Mouse (Mus musculus): ENCODE measurements at regions not wholly inside any gene's neighbourhood (a gene's known extent, or its start where the extent isn't known, plus 50 kb on each side); places are given as distances from the start of the nearest gene placed in this dataset.
A peak's percentile ranks its signal among the peaks of the same experiment; 100 is the strongest.

GRCm38 (mm10) chr4:56250611-56251010 is 489.3 kb upstream of the Gm26657 start:
- no peak for ATAC-seq (replicated peaks in 1 of 2; ENCODE audit: insufficient read depth in 1 of 2, low FRiP score in 2 of 2, low TSS enrichment in 1 of 2, low read depth in 1 of 2, poor library complexity in 2 of 2, severe bottlenecking in 2 of 2)

DNA sequence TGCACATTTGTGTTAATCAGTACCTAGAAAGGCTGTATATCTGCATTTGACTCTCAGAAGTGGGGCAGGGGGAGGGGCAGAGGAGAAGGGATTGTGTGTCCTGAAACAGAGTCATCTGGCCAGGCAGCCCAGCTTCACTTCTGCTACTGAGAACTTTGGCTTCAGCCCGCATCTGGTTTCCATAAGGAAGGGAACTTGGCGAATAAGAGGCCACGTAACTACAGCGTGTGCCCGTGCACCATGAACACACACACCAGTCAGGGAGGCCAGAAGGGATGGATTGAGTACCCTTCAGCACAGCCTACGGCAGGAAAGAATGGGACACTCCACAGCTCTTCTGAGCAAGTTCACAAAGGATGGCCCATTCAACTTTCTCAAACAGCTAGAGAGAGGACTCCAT is 496.0 kb upstream of the Gm26657 start:
- no peak for ATAC-seq (replicated peaks in 1 of 2; ENCODE audit: insufficient read depth in 1 of 2, low FRiP score in 2 of 2, low TSS enrichment in 1 of 2, low read depth in 1 of 2, poor library complexity in 2 of 2, severe bottlenecking in 2 of 2)

DNA sequence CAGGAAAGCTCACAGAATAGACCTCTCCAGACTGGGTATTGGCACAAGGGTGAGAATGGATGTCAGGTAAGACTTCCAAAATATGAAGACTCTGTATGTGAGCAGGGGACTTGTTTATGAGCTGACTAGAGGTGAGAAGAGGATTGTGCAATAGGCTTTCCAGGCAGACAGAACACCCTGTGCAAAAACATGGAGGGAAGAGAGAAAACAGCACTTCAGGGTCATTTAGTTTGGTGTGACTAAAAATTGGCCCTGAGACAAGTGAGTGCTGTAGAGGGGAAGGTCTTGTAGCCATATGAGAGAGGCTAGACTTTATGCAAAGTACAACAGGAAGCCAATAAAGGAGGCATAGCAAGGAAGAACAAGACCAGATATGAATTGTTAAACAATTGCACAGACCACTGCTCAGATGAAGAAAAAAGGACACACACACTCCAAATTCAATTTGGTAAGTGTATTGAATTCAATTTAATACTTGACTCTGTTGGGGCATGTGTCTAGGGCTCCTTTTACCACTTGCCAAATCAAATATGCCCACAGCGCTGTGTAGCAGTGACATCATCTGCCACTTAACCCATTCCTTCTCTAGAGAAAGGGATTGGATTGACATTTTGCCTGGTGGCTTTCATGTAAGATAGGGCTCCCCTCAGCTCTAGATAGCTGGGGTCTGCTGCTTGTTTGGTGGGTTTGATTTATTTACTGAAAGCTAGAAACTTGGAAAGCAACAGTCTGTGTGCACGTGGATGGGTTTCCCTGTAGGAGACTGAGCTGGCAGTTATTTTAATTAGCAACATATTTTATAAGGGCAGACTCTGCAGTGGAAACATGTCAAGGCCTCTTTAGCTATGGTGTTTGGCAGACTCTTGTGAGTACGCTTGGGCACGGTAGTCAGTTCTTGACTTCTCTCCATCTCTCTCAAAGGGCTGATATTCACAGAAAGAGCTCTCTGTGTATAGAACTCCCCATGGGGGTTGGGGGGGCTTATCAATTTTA is 501.1 kb upstream of the Gm26657 start:
- no peak for ATAC-seq (replicated peaks in 1 of 2; ENCODE audit: insufficient read depth in 1 of 2, low FRiP score in 2 of 2, low TSS enrichment in 1 of 2, low read depth in 1 of 2, poor library complexity in 2 of 2, severe bottlenecking in 2 of 2)

- ATAC-seq (replicated peaks in 1 of 2; ENCODE audit: insufficient read depth in 1 of 2, low FRiP score in 2 of 2, low TSS enrichment in 1 of 2, low read depth in 1 of 2, poor library complexity in 2 of 2, severe bottlenecking in 2 of 2), result no peak
Measured at GRCm38 (mm10) chr4:56231414-56231813, 508.5 kb upstream of the Gm26657 start.

DNA sequence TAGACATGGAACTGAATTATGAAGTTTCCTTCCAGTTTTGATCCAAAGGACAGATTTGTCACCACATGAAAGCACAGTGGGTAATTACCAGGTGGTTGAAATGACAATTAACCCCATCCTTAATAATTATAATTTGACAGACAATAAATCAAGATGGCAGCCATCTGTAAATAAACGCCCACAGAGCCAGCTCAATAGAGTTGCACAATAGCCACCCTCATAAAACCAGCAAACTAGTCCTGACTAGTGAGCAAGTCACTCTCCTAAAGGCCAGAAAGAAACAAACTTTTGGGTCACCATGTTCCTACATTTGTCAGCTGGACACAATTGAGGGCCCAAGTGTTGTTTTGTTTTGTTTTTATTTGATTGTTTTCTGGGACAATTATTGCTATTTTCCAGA is 509.4 kb upstream of the Gm26657 start:
- no peak for ATAC-seq (replicated peaks in 1 of 2; ENCODE audit: insufficient read depth in 1 of 2, low FRiP score in 2 of 2, low TSS enrichment in 1 of 2, low read depth in 1 of 2, poor library complexity in 2 of 2, severe bottlenecking in 2 of 2)

- no peak for ATAC-seq (replicated peaks in 1 of 2; ENCODE audit: insufficient read depth in 1 of 2, low FRiP score in 2 of 2, low TSS enrichment in 1 of 2, low read depth in 1 of 2, poor library complexity in 2 of 2, severe bottlenecking in 2 of 2)
Measured at GRCm38 (mm10) chr4:56226493-56226892, 513.4 kb upstream of the Gm26657 start.

DNA sequence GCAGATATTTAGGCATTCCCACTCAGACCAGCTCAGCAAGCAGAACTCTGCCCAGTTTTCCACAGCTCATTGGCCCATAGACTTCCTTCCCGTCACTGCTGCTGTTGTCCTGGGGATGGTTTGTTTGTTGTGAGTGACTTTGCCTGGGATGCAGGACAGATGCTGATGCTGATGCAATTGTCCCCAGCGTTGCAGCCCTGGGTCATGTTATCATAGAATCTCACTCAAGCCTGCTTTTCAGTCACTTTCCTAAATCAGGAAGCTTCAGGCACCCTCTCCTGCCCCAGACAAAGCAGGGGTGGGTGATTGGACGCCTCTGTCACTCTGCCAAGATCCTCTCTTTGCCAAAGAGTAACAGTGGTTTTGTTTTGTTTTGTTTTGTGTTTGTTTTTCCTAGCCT is 515.3 kb upstream of the Gm26657 start:
- no peak for ATAC-seq (replicated peaks in 1 of 2; ENCODE audit: insufficient read depth in 1 of 2, low FRiP score in 2 of 2, low TSS enrichment in 1 of 2, low read depth in 1 of 2, poor library complexity in 2 of 2, severe bottlenecking in 2 of 2)

GRCm38 (mm10) chr4:56222023-56222776 is 517.7 kb upstream of the Gm26657 start:
- peak; percentile 84 to 87 for ATAC-seq (replicated peaks in 1 of 2; ENCODE audit: insufficient read depth in 1 of 2, low FRiP score in 2 of 2, low TSS enrichment in 1 of 2, low read depth in 1 of 2, poor library complexity in 2 of 2, severe bottlenecking in 2 of 2)

GRCm38 (mm10) chr4:56220531-56220930 is 519.3 kb upstream of the Gm26657 start:
- no peak for ATAC-seq (replicated peaks in 1 of 2; ENCODE audit: insufficient read depth in 1 of 2, low FRiP score in 2 of 2, low TSS enrichment in 1 of 2, low read depth in 1 of 2, poor library complexity in 2 of 2, severe bottlenecking in 2 of 2)

DNA sequence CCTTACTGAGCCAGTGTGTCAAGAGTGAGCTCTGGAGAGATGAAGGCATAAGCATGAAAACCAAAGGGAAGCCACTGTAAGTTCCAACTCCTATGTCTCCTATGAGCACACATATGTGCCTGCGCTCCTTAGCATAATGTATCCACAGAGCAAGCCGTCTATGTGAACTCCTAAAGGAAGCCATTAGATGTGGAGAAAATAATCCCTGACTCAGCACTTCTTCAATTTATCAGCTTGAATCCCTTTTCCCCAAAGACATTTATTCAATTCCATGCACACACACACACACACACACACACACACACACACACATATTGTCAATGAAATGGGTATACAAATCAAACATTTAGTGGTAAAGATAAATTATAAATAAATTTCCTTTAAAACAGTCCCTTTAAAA is 530.4 kb upstream of the Gm26657 start:
- no peak for ATAC-seq (replicated peaks in 1 of 2; ENCODE audit: insufficient read depth in 1 of 2, low FRiP score in 2 of 2, low TSS enrichment in 1 of 2, low read depth in 1 of 2, poor library complexity in 2 of 2, severe bottlenecking in 2 of 2)

DNA sequence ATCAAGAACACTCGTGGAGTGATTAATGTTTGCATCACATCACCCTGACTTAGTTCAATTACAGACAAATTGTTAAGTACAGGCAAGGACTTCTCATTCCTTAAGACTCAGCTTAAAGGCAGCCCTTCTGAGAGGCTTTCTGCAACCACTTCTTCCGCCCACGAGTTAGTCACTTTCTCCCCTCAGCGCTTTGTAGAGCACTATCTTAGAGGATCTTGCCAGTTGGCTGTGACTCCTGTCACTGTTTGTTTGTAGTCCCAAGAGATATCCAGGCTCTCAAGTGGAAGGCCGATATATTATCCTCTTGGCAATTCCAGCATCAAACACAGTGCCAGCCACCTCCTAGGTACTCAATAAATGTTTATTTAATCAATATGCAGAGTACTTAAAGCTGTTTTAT is 532.1 kb upstream of the Gm26657 start:
- no peak for ATAC-seq (replicated peaks in 1 of 2; ENCODE audit: insufficient read depth in 1 of 2, low FRiP score in 2 of 2, low TSS enrichment in 1 of 2, low read depth in 1 of 2, poor library complexity in 2 of 2, severe bottlenecking in 2 of 2)

GRCm38 (mm10) chr4:56205069-56205468 is 534.8 kb upstream of the Gm26657 start:
- ATAC-seq (replicated peaks in 1 of 2; ENCODE audit: insufficient read depth in 1 of 2, low FRiP score in 2 of 2, low TSS enrichment in 1 of 2, low read depth in 1 of 2, poor library complexity in 2 of 2, severe bottlenecking in 2 of 2), result no peak

GRCm38 (mm10) chr4:56193365-56193764 is 546.5 kb upstream of the Gm26657 start:
- no peak for ATAC-seq (replicated peaks in 1 of 2; ENCODE audit: insufficient read depth in 1 of 2, low FRiP score in 2 of 2, low TSS enrichment in 1 of 2, low read depth in 1 of 2, poor library complexity in 2 of 2, severe bottlenecking in 2 of 2)

DNA sequence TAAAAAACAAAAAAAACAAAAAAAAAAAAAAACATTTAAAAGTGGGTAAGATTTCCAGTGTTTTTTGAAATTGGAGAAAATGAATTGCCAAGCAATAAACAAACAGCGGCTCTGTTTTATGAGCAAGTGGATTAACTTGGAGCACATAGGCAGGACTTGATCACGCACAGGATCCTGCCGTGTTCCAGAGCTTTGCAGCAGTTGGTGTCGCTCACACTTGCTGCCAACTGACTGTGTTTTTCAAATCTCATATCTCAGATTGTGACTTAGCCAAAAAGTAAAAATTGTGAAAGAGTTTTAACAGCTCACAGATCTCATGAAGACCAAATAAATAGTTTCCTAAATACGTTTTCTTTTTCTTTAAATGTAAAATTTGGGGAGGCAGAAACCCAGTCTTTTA is 547.4 kb upstream of the Gm26657 start:
- no peak for ATAC-seq (replicated peaks in 1 of 2; ENCODE audit: insufficient read depth in 1 of 2, low FRiP score in 2 of 2, low TSS enrichment in 1 of 2, low read depth in 1 of 2, poor library complexity in 2 of 2, severe bottlenecking in 2 of 2)

GRCm38 (mm10) chr4:56179566-56179965 is 560.3 kb upstream of the Gm26657 start:
- no peak; a peak in 1 of 4 replicates for ATAC-seq (replicated peaks in 1 of 2; ENCODE audit: insufficient read depth in 1 of 2, low FRiP score in 2 of 2, low TSS enrichment in 1 of 2, low read depth in 1 of 2, poor library complexity in 2 of 2, severe bottlenecking in 2 of 2)

- ATAC-seq (replicated peaks in 1 of 2; ENCODE audit: insufficient read depth in 1 of 2, low FRiP score in 2 of 2, low TSS enrichment in 1 of 2, low read depth in 1 of 2, poor library complexity in 2 of 2, severe bottlenecking in 2 of 2), result no peak
Measured at GRCm38 (mm10) chr4:56178844-56179481, 560.9 kb upstream of the Gm26657 start.

DNA sequence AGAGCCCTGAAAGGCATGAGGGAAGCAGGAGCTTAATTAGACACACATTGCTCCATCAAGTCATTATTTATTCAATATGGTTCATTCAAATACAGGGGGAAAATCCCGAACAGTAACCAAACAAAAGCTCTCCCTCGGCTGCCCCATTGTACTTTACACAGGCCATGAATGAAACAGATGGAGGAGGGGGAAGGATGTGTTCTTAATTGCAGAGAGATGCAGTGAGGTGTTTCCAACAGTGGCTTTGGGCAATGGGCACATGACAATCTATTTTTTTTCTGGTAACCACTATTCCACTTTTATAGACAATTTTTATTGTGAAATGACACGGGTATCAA is 578.6 kb upstream of the Gm26657 start:
- ATAC-seq (replicated peaks in 1 of 2; ENCODE audit: insufficient read depth in 1 of 2, low FRiP score in 2 of 2, low TSS enrichment in 1 of 2, low read depth in 1 of 2, poor library complexity in 2 of 2, severe bottlenecking in 2 of 2), result no peak
